Mouse (Mus musculus) thymus, adult 2 months (tissue): ENCODE results near the gene Tyw3.

Experiments used
- CTCF ChIP-seq: fragments of 200-500 bp; IDR thresholded peaks from 2 replicates; pipeline ENCODE4 v1.5.1; 2012; ENCODE audit warnings: mild to moderate bottlenecking, control low read depth, low read length, moderate library complexity, borderline replicate concordance; ENCODE audit not compliant: control insufficient read depth, poor library complexity, insufficient read depth; ENCODE audit errors: extremely low read depth
- POLR2A ChIP-seq: fragments of 200-500 bp; IDR thresholded peaks from 2 replicates; pipeline ENCODE4 v1.6.1; 2012; ENCODE audit warnings: mild to moderate bottlenecking, low read length, control low read depth, moderate library complexity; ENCODE audit not compliant: control insufficient read depth, poor library complexity, insufficient read depth; ENCODE audit errors: extremely low read depth

DNA sequence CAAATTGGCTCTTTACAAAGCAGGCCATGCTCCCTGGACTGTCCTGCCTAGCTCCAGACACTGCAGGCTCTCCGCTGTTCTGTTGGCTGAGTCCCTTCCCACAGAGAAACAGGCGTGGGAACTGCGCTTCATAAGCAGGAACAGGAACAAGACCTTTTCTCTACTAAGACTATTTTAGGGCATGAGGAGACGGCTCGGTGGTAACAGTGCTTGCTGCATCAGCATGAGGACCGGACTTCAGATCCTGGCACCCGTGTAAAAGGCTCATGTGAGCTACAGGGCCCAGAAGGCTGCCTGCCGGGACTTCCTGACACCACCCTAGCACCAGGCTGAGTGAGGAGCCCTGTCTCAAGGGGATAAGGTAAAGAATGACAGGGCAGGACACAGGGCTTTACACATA lies 12.6 kb downstream of the Tyw3 start:
- TF ChIP-seq CTCF (no peak), POLR2A (no peak)
